25 mouse cellular contexts compared by ENCODE assay signal in genomic region chr7:133727027-133727426, GRCm38 (mm10). TPM values are rescaled to one million over a fixed set of nuclear protein-coding genes. Genes with fewer than 3 reads are reported as not detected.
DNase-seq lines count a peak whose midpoint lies in the region; ATAC-seq and TF ChIP-seq lines count a peak whose summit lies in the region.
"Had no signal": no experiment of that assay in that cellular context is flagged by ENCODE, and none has a peak within 500 bp of the region (broad histone marks: within the 10 kb centered on the region; RNA-seq: fewer than 3 reads in every experiment).

No protein-coding gene starts in this region.

- TF ChIP-seq EP300 in liver, postnatal 0 days (IDR thresholded peaks at IDR 0.05; ENCODE audit: low read depth): no peak

- DNase-seq in heart, adult 11 months: peak; percentile 95
- no peak for DNase-seq in heart, adult 9 months (ENCODE audit: low spot score in 2 of 2)
- DNase-seq in heart, postnatal 25 days (ENCODE audit: low spot score): no peak
- no peak for DNase-seq in liver, embryonic 13.5 days
- DNase-seq in liver, postnatal 0 days: no peak
- no peak for DNase-seq in left cerebral cortex, adult 9 months (ENCODE audit: low spot score in 2 of 2)
- DNase-seq: adrenal gland, postnatal 14 days; cerebellum, adult 11-12 months; cerebellum, adult 9-10 months; cerebellum, postnatal 25 days; gastrocnemius, postnatal 10 days had no signal

- H3K36me3 ChIP-seq in heart, embryonic 15.5 days: peaks cover 28% of the 10 kb centered on the region; the same call in 1 of the 2 replicates
- peaks cover 23% of the 10 kb centered on the region for H3K36me3 ChIP-seq in liver, embryonic 13.5 days
- peaks cover 12% of the 10 kb centered on the region for H3K36me3 ChIP-seq in liver, postnatal 0 days (replicated peaks; ENCODE audit: insufficient read depth, low read length)

- H3K4me2 ChIP-seq in heart, embryonic 15.5 days: no peak overlapping the region
- H3K4me2 ChIP-seq in liver, embryonic 13.5 days: no peak overlapping the region
- no peak overlapping the region for H3K4me2 ChIP-seq in liver, postnatal 0 days (ENCODE audit: low read depth, low read length)
- H3K4me2 ChIP-seq: embryonic facial prominence, embryonic 12.5 days; forebrain, embryonic 15.5 days; hindbrain, embryonic 13.5 days had no signal

- H3K4me3 ChIP-seq in heart, embryonic 15.5 days: no peak overlapping the region
- H3K4me3 ChIP-seq in liver, embryonic 13.5 days (replicated peaks): no peak overlapping the region
- no peak overlapping the region for H3K4me3 ChIP-seq in liver, postnatal 0 days (ENCODE audit: low read depth, low read length)
- H3K4me3 ChIP-seq: embryonic facial prominence, embryonic 12.5 days; forebrain, embryonic 15.5 days; hindbrain, embryonic 13.5 days had no signal

- no peaks in the 10 kb centered on the region for H3K9me3 ChIP-seq in heart, embryonic 15.5 days (replicated peaks)
- no peaks in the 10 kb centered on the region for H3K9me3 ChIP-seq in liver, embryonic 13.5 days (replicated peaks)
- H3K9me3 ChIP-seq in liver, postnatal 0 days (ENCODE audit: low read length): no peaks in the 10 kb centered on the region
- H3K9me3 ChIP-seq: embryonic facial prominence, embryonic 12.5 days; forebrain, embryonic 15.5 days; hindbrain, embryonic 13.5 days had no signal

- no peak for ATAC-seq in heart, embryonic 15.5 days (replicated peaks; ENCODE audit: insufficient number of reproducible peaks, insufficient read depth, low FRiP score, low read depth)
- no peak for ATAC-seq in liver, embryonic 13.5 days (ENCODE audit: low read depth)
- no peak for ATAC-seq in liver, postnatal 0 days
- ATAC-seq: activated CD4-positive, CD25-positive, alpha-beta regulatory T cell, adult 4 months; forebrain, embryonic 15.5 days; hindbrain, postnatal 0 days; Patski had no signal

- H3K27ac ChIP-seq in heart, embryonic 15.5 days: 0 out of 2 replicates have a peak overlapping the region, but pooled peaks have one; percentile 15
- H3K27ac ChIP-seq in liver, embryonic 13.5 days: no peak overlapping the region
- no peak overlapping the region for H3K27ac ChIP-seq in liver, postnatal 0 days (ENCODE audit: low read depth)
- H3K27ac ChIP-seq: embryonic facial prominence, embryonic 12.5 days; forebrain, embryonic 15.5 days; hindbrain, embryonic 13.5 days; hindbrain, postnatal 0 days had no signal

- H3K9ac ChIP-seq in heart, embryonic 15.5 days: no peak overlapping the region
- 0 out of 2 replicates have a peak overlapping the region, but pooled peaks have one; percentile 5 for H3K9ac ChIP-seq in liver, embryonic 13.5 days
- H3K9ac ChIP-seq in liver, postnatal 0 days (replicated peaks): no peak overlapping the region
- H3K9ac ChIP-seq: embryonic facial prominence, embryonic 12.5 days; forebrain, embryonic 15.5 days; hindbrain, embryonic 13.5 days had no signal

- WGBS in heart, embryonic 15.5 days: 54% methylated on average over 6 of the region's 6 CpGs
- 41% methylated on average over 6 of the region's 6 CpGs for WGBS in liver, embryonic 13.5 days (ENCODE audit: insufficient replicate concordance)
- 83% methylated on average over 6 of the region's 6 CpGs for WGBS in liver, postnatal 0 days (ENCODE audit: insufficient replicate concordance)

- H3K4me1 ChIP-seq in heart, embryonic 15.5 days (replicated peaks): peaks cover 29% of the 10 kb centered on the region
- peaks cover 9% of the 10 kb centered on the region; the same call in 1 of the 2 replicates for H3K4me1 ChIP-seq in liver, embryonic 13.5 days (replicated peaks)
- H3K4me1 ChIP-seq in liver, postnatal 0 days (ENCODE audit: insufficient read depth): no peaks in the 10 kb centered on the region
- H3K4me1 ChIP-seq: embryonic facial prominence, embryonic 12.5 days; hindbrain, embryonic 13.5 days had no signal

- no peaks in the 10 kb centered on the region for H3K27me3 ChIP-seq in heart, embryonic 15.5 days
- no peaks in the 10 kb centered on the region for H3K27me3 ChIP-seq in liver, embryonic 13.5 days
- H3K27me3 ChIP-seq in liver, postnatal 0 days (ENCODE audit: insufficient read depth, low read length): no peaks in the 10 kb centered on the region
- H3K27me3 ChIP-seq: embryonic facial prominence, embryonic 12.5 days; forebrain, embryonic 15.5 days; hindbrain, embryonic 13.5 days; Patski had no signal

- intact Hi-C loops in heart, postnatal 25 days (cut with DNase I): no loop called here

- no peak for TF ChIP-seq CTCF in liver, postnatal 0 days (IDR thresholded peaks at IDR 0.05; ENCODE audit: low read depth)

RNA-seq across cellular contexts. Expression of gene Uros, which starts 17.2 kb away (rescaled TPM):
- polyA plus RNA-seq in heart, embryonic 15.5 days (2015; fragmentation: Nextera tagmentation; extraction: Ambion mirVana): 27.9 and 31.1 TPM in 2 replicates
- 10 to 100 TPM; 19.5 to 20.3 TPM for total RNA-seq in heart, postnatal 25 days (2021)
- 184 and 196 TPM in 2 replicates for polyA plus RNA-seq in liver, embryonic 13.5 days (2015; fragmentation: Nextera tagmentation; extraction: Ambion mirVana)
- polyA plus RNA-seq in liver, postnatal 0 days (2015; fragmentation: Nextera tagmentation; extraction: Ambion mirVana): 51.9 and 56.1 TPM in 2 replicates

RNA-seq across cellular contexts. Expression of gene Bccip, which starts 17.9 kb away (rescaled TPM):
- polyA plus RNA-seq in heart, embryonic 15.5 days (2015; fragmentation: Nextera tagmentation; extraction: Ambion mirVana): 82.7 and 84.2 TPM in 2 replicates
- 10 to 100 TPM; 46.5 to 57.3 TPM for total RNA-seq in heart, postnatal 25 days (2021)
- 121 and 142 TPM in 2 replicates for polyA plus RNA-seq in liver, embryonic 13.5 days (2015; fragmentation: Nextera tagmentation; extraction: Ambion mirVana)
- 68.7 and 70.3 TPM in 2 replicates for polyA plus RNA-seq in liver, postnatal 0 days (2015; fragmentation: Nextera tagmentation; extraction: Ambion mirVana)

RNA-seq across cellular contexts. Expression of gene Mmp21, which starts 47.2 kb away (rescaled TPM):
- 0.05 TPM in 1 of 2 replicates, not detected in the other for polyA plus RNA-seq in heart, embryonic 15.5 days (2015; fragmentation: Nextera tagmentation; extraction: Ambion mirVana)
- total RNA-seq in heart, postnatal 25 days (2021): not detected
- 0.09 TPM in 1 of 2 replicates, not detected in the other for polyA plus RNA-seq in liver, embryonic 13.5 days (2015; fragmentation: Nextera tagmentation; extraction: Ambion mirVana)
- polyA plus RNA-seq in liver, postnatal 0 days (2015; fragmentation: Nextera tagmentation; extraction: Ambion mirVana): 0.11 TPM in 1 of 2 replicates, not detected in the other
- total RNA-seq: adrenal gland, adult 18-20 months; adrenal gland, postnatal 14 days; gastrocnemius, postnatal 10 days; hematopoietic stem cell, adult 5-6 weeks; hindbrain, postnatal 0 days had no signal
- polyA plus RNA-seq: C2C12; forebrain, embryonic 11.5 days; forebrain, embryonic 15.5 days; gonadal fat pad, adult 2 months; heart, embryonic 16.5 days; hindbrain, embryonic 13.5 days; intestine, embryonic 14.5 days; Patski had no signal

RNA-seq across cellular contexts. Expression of gene Fank1, which starts 49.6 kb away (rescaled TPM):
- polyA plus RNA-seq in heart, embryonic 15.5 days (2015; fragmentation: Nextera tagmentation; extraction: Ambion mirVana): 0.18 and 0.19 TPM in 2 replicates
- not detected for total RNA-seq in heart, postnatal 25 days (2021)
- not detected in 2 replicates for polyA plus RNA-seq in liver, embryonic 13.5 days (2015; fragmentation: Nextera tagmentation; extraction: Ambion mirVana)
- not detected in 2 replicates for polyA plus RNA-seq in liver, postnatal 0 days (2015; fragmentation: Nextera tagmentation; extraction: Ambion mirVana)
- total RNA-seq: hematopoietic stem cell, adult 5-6 weeks had no signal
- polyA plus RNA-seq: activated CD4-positive, CD25-positive, alpha-beta regulatory T cell, adult 4 months had no signal

RNA-seq across cellular contexts. Expression of gene Dhx32, which starts 55.5 kb away (rescaled TPM):
- 30.4 and 31.3 TPM in 2 replicates for polyA plus RNA-seq in heart, embryonic 15.5 days (2015; fragmentation: Nextera tagmentation; extraction: Ambion mirVana)
- 10 to 100 TPM; 33.7 to 35.7 TPM for total RNA-seq in heart, postnatal 25 days (2021)
- 13.1 and 15.4 TPM in 2 replicates for polyA plus RNA-seq in liver, embryonic 13.5 days (2015; fragmentation: Nextera tagmentation; extraction: Ambion mirVana)
- 5.2 and 5.5 TPM in 2 replicates for polyA plus RNA-seq in liver, postnatal 0 days (2015; fragmentation: Nextera tagmentation; extraction: Ambion mirVana)
